Mouse (Mus musculus) forebrain, embryonic 14.5 days (tissue): ENCODE results near the gene Scfd2. TPM values are rescaled to one million over a fixed set of nuclear protein-coding genes. Genes with fewer than 3 reads are reported as not detected.
A peak's percentile ranks its signal among the peaks of the same experiment; 100 is the strongest.

ENCODE experiments used
- ATAC-seq: fragments of 200-750 bp; cut with Nextera tagmentation; 2 replicates; pipeline ENCODE4 v1.8.0; 2017; ENCODE audit warnings: mild to moderate bottlenecking, moderate library complexity
- DNase-seq: peaks from one replicate; pipeline ENCODE4 v3.0.0-alpha.2; 2015; ENCODE audit warnings: low spot score
- H3K27ac ChIP-seq: fragments of 300-500 bp; sonication (generic); 2 replicates; pipeline ENCODE4 v1.5.1; 2014; ENCODE audit warnings: low read depth, mild to moderate bottlenecking, control low read depth, low read length, moderate library complexity
- H3K27me3 ChIP-seq: fragments of 300-500 bp; sonication (generic); replicated peaks from 2 replicates; pipeline ENCODE4 v1.6.1; 2014; ENCODE audit warnings: low read length, control low read depth, mixed read lengths; ENCODE audit not compliant: control insufficient read depth, insufficient read depth
- H3K36me3 ChIP-seq: fragments of 300-500 bp; sonication (generic); 2 replicates; pipeline ENCODE4 v1.6.1; 2014; ENCODE audit warnings: low read length, control low read depth; ENCODE audit not compliant: control insufficient read depth, insufficient read depth
- H3K4me1 ChIP-seq: fragments of 300-500 bp; sonication (generic); 2 replicates; pipeline ENCODE4 v1.6.1; 2014; ENCODE audit warnings: antibody characterized with exemption, low read length, control low read depth; ENCODE audit not compliant: control insufficient read depth, insufficient read depth
- H3K4me2 ChIP-seq: fragments of 300-500 bp; sonication (generic); 2 replicates; pipeline ENCODE4 v1.6.1; 2014; ENCODE audit warnings: mild to moderate bottlenecking, control low read depth, low read length
- H3K4me3 ChIP-seq: fragments of 300-500 bp; sonication (generic); 2 replicates; pipeline ENCODE4 v1.5.1; 2014; ENCODE audit warnings: low read depth, low read length, control low read depth
- H3K9ac ChIP-seq: fragments of 300-500 bp; sonication (generic); 2 replicates; pipeline ENCODE4 v1.6.1; 2014; ENCODE audit warnings: mild to moderate bottlenecking, low read length, control low read depth, moderate library complexity
- H3K9me3 ChIP-seq: fragments of 300-500 bp; sonication (generic); replicated peaks from 2 replicates; pipeline ENCODE4 v1.6.1; 2016; ENCODE audit warnings: low read length, control low read depth, mixed read lengths; ENCODE audit not compliant: control insufficient read depth
- WGBS: fragments of 180-500 bp; shearing (Covaris S2); extraction: QIAGEN DNeasy Blood & Tissue Kit; methylation state at CpG from one replicate; pipeline ENCODE4 v1.1.7; 2014; 5-methylcytosine and 5-hydroxymethylcytosine counted together
- polyA plus RNA-seq: library from polyadenylated mRNA; unstranded; fragments of >200 nt; fragmentation: Nextera tagmentation; extraction: Ambion mirVana; gene quantifications from 2 replicates; pipeline ENCODE4 v1.2.1, GENCODE M21; 2014

The Scfd2 gene
- polyA plus RNA-seq: 18.6 and 22.4 TPM in 2 replicates

- peak within 1 kb of the TSS; percentile 66 for H3K9ac ChIP-seq
- H3K27me3 ChIP-seq: no peaks in the 10 kb centered on the region
- H3K4me1 ChIP-seq: peaks cover 16% of the 10 kb centered on the region
- WGBS: 6% methylated on average over 35 of the region's 35 CpGs
- H3K4me3 ChIP-seq: peak within 1 kb of the TSS; percentile 74
- H3K27ac ChIP-seq: 0 out of 2 replicates have a peak within 1 kb of the TSS, but pooled peaks have one; percentile 17
- ATAC-seq (peak; percentile 85), DNase-seq (peak; percentile 97)
- peak within 1 kb of the TSS; percentile 98 for H3K4me2 ChIP-seq
- no peaks in the 10 kb centered on the region for H3K9me3 ChIP-seq
- no peaks in the 10 kb centered on the region for H3K36me3 ChIP-seq
Measured at GRCm38 (mm10) chr5:74531630-74532280, at the start of gene Scfd2. Gene Scfd2, minus strand, starts transcription at chr5:74531759.

DNA sequence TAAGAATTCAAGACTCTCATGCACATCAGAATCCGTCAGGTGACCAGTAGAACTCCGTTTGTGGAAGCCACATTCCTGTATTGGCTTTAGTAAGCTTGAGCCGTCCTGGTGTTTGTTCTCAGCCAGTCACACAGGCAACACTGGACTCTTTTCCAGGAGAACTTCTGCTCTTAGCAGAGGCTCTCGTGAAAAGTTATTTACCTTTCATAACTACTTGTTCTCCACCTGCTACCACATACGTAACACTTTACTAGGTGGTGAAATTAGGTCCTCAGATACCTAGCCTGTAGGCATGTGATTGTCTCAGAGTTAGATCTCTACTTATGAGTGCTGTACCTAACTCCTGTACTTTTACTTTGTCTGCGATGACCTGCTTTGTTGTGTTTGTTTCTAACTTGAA is 40.2 kb upstream of the Scfd2 start:
- Histone ChIP-seq H3K27me3 (no peaks in the 10 kb centered on the region), H3K36me3 (peaks cover 27% of the 10 kb centered on the region), H3K9ac (no peak overlapping the region), H3K4me3 (no peak overlapping the region), H3K9me3 (no peaks in the 10 kb centered on the region), H3K4me1 (no peaks in the 10 kb centered on the region), H3K4me2 (no peak overlapping the region), H3K27ac (no peak overlapping the region)
- WGBS: 93% methylated on average over 6 of the region's 6 CpGs
- no peak for ATAC-seq
- no peak for DNase-seq

DNA sequence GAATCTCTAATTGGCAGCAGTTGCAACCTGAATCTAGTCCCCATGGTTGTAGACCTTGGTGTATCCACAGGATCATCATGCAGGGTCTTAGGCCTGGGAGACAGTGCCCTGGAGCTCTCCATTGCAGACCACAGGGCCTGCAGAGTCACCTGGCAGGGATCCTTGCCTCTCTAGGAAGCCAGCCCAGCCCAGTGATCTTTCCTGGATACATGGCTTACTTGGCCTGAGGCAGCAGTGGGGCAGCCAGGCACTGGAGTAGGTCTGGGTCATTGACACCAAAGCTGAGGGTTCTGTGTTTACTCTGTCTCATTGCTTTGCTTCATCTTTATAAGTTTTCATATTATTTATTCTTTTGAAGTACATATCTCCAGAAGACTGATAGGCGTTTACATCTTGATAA is 29.6 kb upstream of the Scfd2 start:
- no peak for ATAC-seq
- H3K4me3 ChIP-seq: no peak overlapping the region
- no peak overlapping the region for H3K9ac ChIP-seq
- DNase-seq: no peak
- H3K4me1 ChIP-seq: no peaks in the 10 kb centered on the region
- no peaks in the 10 kb centered on the region for H3K9me3 ChIP-seq
- no peak overlapping the region for H3K27ac ChIP-seq
- 94% methylated on average over 1 of the region's 1 CpGs for WGBS
- H3K4me2 ChIP-seq: no peak overlapping the region
- no peaks in the 10 kb centered on the region for H3K27me3 ChIP-seq
- peaks cover 70% of the 10 kb centered on the region for H3K36me3 ChIP-seq

GRCm38 (mm10) chr5:74549566-74549965 is 18.0 kb upstream of the Scfd2 start:
- no peaks in the 10 kb centered on the region for H3K4me1 ChIP-seq
- H3K9me3 ChIP-seq: no peaks in the 10 kb centered on the region
- no peak overlapping the region for H3K9ac ChIP-seq
- H3K4me2 ChIP-seq: no peak overlapping the region
- no peaks in the 10 kb centered on the region for H3K27me3 ChIP-seq
- ATAC-seq (no peak), DNase-seq (peak; percentile 33)
- no peak overlapping the region for H3K27ac ChIP-seq
- 79% methylated on average over 8 of the region's 8 CpGs for WGBS
- no peak overlapping the region for H3K4me3 ChIP-seq
- H3K36me3 ChIP-seq: peaks cover 41% of the 10 kb centered on the region

DNA sequence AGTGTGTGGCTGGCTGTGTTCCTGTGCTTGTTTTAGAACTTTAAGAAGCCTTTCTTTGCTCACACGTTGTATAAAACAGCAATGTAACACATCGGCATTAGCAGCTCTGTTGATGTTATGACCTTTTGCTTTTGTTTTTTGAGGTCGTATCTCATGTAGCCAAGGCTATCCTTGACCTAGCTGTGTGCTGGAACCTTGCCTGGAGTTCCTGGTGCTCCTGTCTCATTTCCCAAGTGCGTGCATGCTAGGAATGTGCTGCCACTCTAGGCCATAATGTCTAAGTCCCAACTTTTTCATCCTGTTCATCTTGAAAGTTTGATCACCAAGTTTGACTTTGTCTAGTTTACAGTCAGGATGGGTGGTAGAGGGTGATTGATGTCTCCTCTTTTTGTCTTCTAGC is 14.0 kb upstream of the Scfd2 start:
- no peaks in the 10 kb centered on the region for H3K4me1 ChIP-seq

GRCm38 (mm10) chr5:74536180-74536947 is 4.8 kb upstream of the Scfd2 start:
- Histone ChIP-seq H3K4me2 (peak overlapping the region; percentile 76), H3K27ac (peak overlapping the region; percentile 89; the same call in 1 of the 2 replicates), H3K9ac (peak overlapping the region; percentile 92), H3K4me3 (peak overlapping the region; percentile 90), H3K4me1 (peaks cover 11% of the 10 kb centered on the region), H3K9me3 (no peaks in the 10 kb centered on the region), H3K27me3 (no peaks in the 10 kb centered on the region), H3K36me3 (peaks cover 9% of the 10 kb centered on the region)
- DNase-seq (no peak), ATAC-seq (no peak)
- 49% methylated on average over 12 of the region's 12 CpGs for WGBS

More for the DNA sequence above, 14.0 kb upstream of the Scfd2 start:
- H3K36me3 ChIP-seq: peaks cover 57% of the 10 kb centered on the region
- ATAC-seq: no peak
- no peak overlapping the region for H3K9ac ChIP-seq
- H3K4me2 ChIP-seq: no peak overlapping the region
- WGBS: 90% methylated on average over 4 of the region's 4 CpGs
- H3K4me3 ChIP-seq: no peak overlapping the region
- H3K27ac ChIP-seq: no peak overlapping the region
- H3K27me3 ChIP-seq: no peaks in the 10 kb centered on the region
- H3K9me3 ChIP-seq: no peaks in the 10 kb centered on the region
- DNase-seq: no peak

DNA sequence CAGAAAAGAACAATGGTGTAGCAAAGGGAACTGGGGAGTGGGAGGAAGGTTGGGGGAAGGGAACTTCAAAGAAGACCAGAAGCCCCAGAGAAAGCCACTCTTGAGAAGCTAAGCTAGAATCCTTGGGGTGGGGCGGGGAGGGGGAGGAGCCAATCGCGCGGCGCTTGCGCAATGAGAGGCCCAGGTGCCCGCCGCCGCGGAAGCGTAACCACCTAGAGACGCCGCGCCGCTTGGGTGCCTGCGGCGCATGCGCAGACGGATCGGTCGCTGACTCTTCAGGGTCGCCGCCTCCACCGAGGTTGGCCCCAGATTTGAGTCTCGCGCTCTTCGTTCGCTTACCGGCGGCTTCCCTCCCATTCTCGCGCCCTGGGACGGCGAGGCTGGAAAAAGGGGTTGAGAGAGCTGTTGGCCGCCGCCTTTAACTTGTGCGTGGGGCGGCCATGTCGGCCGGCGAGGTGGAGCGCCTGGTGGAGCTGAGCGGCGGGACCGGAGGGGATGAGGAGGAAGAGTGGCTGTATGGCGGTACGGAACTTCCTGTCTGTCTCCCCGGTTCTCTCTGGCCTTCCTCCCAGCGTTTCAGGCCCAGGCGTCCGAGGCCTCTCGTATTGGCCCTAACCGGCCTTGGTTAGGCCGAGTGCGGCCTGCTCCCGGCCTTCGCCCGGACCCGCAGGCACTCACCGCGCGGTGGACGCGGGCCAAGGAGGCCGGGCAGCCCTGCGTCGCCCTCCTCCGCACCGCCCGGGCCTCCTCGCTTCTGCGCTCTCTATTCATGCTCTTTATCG is 3.9 kb upstream of the Scfd2 start, which contains the start of gene Fip1l1:
TSS of gene Fip1l1 (plus strand) at position 210 of the 782 bp plus-strand sequence.
- peak; percentile 93 for ATAC-seq
- H3K27ac ChIP-seq: peak within 1 kb of the TSS; percentile 89
- peak within 1 kb of the TSS; percentile 92 for H3K9ac ChIP-seq
- peaks cover 2% of the 10 kb centered on the region for H3K36me3 ChIP-seq
- peak within 1 kb of the TSS; percentile 90 for H3K4me3 ChIP-seq
- H3K4me2 ChIP-seq: peak within 1 kb of the TSS; percentile 76
- peaks cover 17% of the 10 kb centered on the region for H3K4me1 ChIP-seq
- H3K9me3 ChIP-seq: no peaks in the 10 kb centered on the region
- H3K27me3 ChIP-seq: no peaks in the 10 kb centered on the region
- WGBS: under 1% methylated on average over 72 of the region's 73 CpGs
- peak; percentile 98 for DNase-seq

DNA sequence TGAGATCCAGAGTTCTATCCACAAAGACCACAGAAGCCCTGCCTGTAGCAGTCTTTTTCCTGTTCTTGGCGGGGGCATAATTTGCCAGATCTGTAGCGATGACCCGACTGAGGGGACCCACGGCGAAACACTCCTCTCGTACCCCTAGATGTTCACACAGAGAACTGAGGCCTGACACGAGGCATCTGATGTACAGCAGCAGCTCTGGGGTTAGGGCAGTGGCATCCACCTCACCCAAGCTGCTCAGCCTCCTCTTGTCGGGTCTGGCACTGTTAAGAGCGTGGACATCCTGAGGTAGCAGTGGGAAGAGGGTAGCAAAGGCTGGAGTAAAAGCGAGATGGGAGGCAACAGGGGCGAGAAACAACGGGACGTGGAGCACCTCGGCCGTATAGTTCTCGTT is 774 bp downstream of the Scfd2 start:
- Histone ChIP-seq H3K4me3 (peak overlapping the region; percentile 74), H3K9me3 (no peaks in the 10 kb centered on the region), H3K36me3 (no peaks in the 10 kb centered on the region), H3K27me3 (no peaks in the 10 kb centered on the region), H3K4me1 (peaks cover 13% of the 10 kb centered on the region), H3K27ac (no peak overlapping the region), H3K9ac (peak overlapping the region; percentile 66), H3K4me2 (peak overlapping the region; percentile 98)
- DNase-seq (no peak), ATAC-seq (no peak)
- 28% methylated on average over 16 of the region's 16 CpGs for WGBS
